Mouse (Mus musculus): ENCODE measurements around the gene 9530053A07Rik. TPM values are rescaled to one million over a fixed set of nuclear protein-coding genes. Genes with fewer than 3 reads are reported as not detected.
"Not testable (repeated sequence)": the region's sequence is repeated elsewhere in the genome, so short reads cannot be mapped to it uniquely, and the experiment has no call there.

9530053A07Rik gene
- polyA plus RNA-seq (2015; fragmentation: Nextera tagmentation; extraction: Ambion mirVana), result not detected in 2 replicates

DNA sequence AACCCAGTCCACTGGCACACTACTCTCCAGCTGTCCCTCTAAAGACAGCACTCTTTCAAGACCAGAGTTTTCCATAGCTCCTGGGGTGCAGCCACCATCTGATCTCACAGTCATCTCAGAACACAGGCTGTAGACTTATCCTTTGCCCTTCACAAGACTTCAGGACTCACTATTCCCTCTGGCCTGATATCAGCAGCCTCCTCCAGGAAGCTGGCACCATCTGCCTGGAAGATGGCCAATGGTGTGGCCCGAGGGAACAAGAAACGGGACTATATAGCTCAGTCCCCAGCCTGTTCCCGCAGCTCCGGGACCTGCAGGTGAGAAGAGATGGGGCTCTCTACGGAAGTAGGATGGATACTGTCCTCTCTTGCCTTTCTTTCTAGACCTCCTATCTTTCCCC is at the start of gene 9530053A07Rik:
TSS of gene 9530053A07Rik (plus strand) at position 301 of the 400 bp plus-strand sequence.
- Histone ChIP-seq H3K4me1 (replicated peaks) (no peaks in the 10 kb centered on the region), H3K4me3 (replicated peaks) (no peak within 1 kb of the TSS), H3K4me2 (no peak within 1 kb of the TSS), H3K27me3 (no peaks in the 10 kb centered on the region), H3K9ac (no peak within 1 kb of the TSS), H3K36me3 (no peaks in the 10 kb centered on the region), H3K9me3 (replicated peaks) (no peaks in the 10 kb centered on the region), H3K27ac (no peak within 1 kb of the TSS)
- ATAC-seq (ENCODE audit: low read depth) (no peak), DNase-seq (no peak)
- WGBS (ENCODE audit: insufficient replicate concordance), result 63% methylated on average over 5 of the region's 5 CpGs

DNA sequence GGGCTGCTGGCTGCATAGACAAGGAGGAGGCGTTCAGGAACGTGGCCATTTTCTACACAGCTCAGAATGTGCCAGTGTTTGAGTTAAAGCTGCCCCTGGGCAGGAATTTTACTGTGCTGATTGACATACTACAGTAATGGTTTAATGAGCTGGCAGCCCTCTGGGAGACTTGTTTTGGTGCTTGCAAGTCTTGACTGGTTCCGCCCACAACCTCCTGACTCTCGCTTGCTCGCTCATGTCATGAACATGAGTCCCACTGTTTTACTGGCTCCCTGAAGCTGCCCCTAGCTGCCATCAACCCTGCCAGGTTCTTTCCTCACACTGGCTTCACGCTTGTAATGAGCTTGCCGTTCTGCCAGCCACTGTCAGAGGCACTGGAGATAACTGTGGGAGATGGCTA is 45.1 kb upstream of the 9530053A07Rik start:
- no peak overlapping the region for H3K27ac ChIP-seq
- no peaks in the 10 kb centered on the region for H3K4me1 ChIP-seq (replicated peaks)
- H3K9ac ChIP-seq, result no peak overlapping the region
- H3K27me3 ChIP-seq, result no peaks in the 10 kb centered on the region
- H3K36me3 ChIP-seq, result no peaks in the 10 kb centered on the region
- no peaks in the 10 kb centered on the region for H3K9me3 ChIP-seq (replicated peaks)
- no peak for DNase-seq
- no peak overlapping the region for H3K4me2 ChIP-seq
- no peak for ATAC-seq (ENCODE audit: low read depth)
- H3K4me3 ChIP-seq (replicated peaks), result no peak overlapping the region
- WGBS (ENCODE audit: insufficient replicate concordance), result 65% methylated on average over 7 of the region's 7 CpGs

DNA sequence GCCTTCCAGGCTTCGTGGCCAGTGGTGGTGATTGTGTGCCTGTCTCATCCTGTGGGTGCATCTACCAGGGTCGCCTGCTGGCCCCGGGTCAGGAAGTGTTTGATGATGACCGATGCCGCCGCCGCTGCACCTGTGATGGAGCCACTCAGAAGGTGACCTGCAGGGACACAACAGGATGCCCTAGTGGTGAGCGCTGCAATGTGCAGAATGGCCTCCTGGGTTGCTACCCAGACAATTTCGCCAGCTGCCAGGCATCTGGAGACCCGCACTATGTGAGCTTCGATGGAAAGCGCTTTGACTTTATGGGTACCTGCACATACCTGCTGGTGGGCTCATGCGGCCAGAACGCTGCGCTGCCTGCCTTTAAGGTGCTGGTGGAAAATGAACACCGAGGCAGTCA is 43.0 kb upstream of the 9530053A07Rik start:
- H3K27ac ChIP-seq, result no peak overlapping the region
- no peaks in the 10 kb centered on the region for H3K4me1 ChIP-seq (replicated peaks)
- no peaks in the 10 kb centered on the region for H3K36me3 ChIP-seq
- H3K9me3 ChIP-seq (replicated peaks), result no peaks in the 10 kb centered on the region
- no peak overlapping the region for H3K4me3 ChIP-seq (replicated peaks)
- H3K27me3 ChIP-seq, result no peaks in the 10 kb centered on the region
- no peak for DNase-seq
- H3K9ac ChIP-seq, result no peak overlapping the region
- H3K4me2 ChIP-seq, result no peak overlapping the region
- 70% methylated on average over 16 of the region's 16 CpGs for WGBS (ENCODE audit: insufficient replicate concordance)
- ATAC-seq (ENCODE audit: low read depth), result no peak

DNA sequence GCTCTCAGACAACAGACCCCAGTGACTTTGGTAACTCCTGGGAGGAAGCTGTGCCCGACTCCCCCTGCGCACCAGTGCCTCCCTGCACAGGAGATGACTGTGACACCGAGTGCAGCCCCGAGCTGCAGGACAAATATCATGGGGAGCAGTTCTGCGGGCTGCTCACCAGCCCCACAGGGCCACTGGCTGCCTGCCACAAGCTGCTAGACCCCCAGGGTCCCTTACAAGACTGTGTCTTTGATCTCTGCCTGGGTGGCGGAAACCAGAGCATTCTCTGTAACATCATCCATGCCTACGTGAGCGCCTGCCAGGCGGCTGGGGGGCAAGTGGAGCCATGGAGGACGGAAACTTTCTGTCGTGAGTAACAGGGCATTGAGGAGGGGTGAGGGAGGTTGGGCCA is 35.7 kb upstream of the 9530053A07Rik start:
- no peaks in the 10 kb centered on the region for H3K9me3 ChIP-seq (replicated peaks)
- no peaks in the 10 kb centered on the region for H3K27me3 ChIP-seq
- H3K36me3 ChIP-seq, result no peaks in the 10 kb centered on the region
- no peaks in the 10 kb centered on the region for H3K4me1 ChIP-seq (replicated peaks)
- WGBS (ENCODE audit: insufficient replicate concordance), result 36% methylated on average over 11 of the region's 11 CpGs
- no peak overlapping the region for H3K4me2 ChIP-seq
- DNase-seq (no peak), ATAC-seq (ENCODE audit: low read depth) (no peak)
- H3K27ac ChIP-seq, result no peak overlapping the region
- no peak overlapping the region for H3K9ac ChIP-seq
- no peak overlapping the region for H3K4me3 ChIP-seq (replicated peaks)

DNA sequence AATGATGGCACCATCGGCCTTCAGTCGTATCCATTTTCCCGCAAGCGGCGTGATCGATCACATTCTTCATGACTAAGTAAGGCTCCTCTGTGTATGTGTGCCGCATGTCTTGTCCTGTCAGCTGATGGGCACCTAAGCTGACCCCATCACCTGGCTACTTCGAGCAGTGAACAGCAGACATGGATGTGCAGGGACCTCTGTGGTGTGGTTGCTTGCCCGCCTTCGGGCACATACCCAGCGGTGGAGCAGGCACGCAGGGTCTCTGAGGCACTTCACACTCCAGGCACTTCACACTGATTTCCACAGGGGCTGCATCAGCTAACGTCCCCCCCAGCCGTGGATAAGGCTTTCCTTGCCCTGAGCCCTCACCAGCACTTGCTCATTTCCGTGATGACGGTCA is 30.2 kb upstream of the 9530053A07Rik start:
- WGBS (ENCODE audit: insufficient replicate concordance), result 83% methylated on average over 16 of the region's 16 CpGs
- DNase-seq, result no peak

DNA sequence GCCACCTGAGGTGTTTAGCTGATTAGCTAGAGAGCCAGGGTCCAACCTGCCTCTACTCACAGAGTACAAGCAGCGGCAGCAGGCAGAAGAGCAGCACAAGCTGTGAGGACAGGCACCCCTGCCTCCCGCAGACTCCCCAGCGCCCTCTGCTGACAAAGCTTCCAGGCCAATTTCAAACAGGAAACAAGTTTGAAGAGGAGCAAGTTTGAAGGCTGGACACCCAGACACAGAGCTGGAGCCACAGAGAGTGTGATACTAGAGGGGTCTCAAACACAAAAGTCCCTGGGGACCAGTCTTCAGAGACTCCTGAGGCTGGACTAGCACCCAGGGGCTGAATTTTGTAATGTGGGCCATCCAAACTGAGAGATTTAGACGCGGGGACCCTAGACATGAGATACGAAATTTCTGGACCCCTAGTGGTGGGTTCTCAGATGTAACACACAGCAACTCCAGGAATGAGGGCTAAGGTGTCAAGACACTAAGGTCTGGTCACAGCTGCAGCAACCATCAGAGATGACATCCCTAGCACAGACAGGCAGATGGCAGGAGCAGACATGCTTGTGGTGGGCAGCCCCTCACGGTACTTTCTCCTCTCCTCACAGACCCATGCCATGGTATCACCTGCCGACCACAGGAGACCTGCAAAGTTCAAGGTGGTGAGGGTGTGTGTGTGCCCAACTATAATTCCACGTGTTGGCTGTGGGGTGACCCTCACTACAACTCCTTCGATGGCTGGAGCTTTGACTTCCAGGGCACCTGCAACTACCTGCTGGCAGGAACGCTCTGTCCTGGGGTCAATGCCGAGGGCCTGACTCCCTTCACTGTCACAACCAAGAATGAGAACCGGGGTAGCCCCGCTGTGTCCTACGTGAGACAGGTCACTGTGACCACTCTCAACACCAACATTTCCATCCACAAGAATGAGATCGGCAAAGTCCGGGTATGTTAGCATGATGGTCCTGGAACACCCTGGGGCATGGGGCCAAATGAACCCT is 28.4 kb upstream of the 9530053A07Rik start:
- Histone ChIP-seq H3K4me3 (replicated peaks) (no peak overlapping the region), H3K9me3 (replicated peaks) (peaks cover 8% of the 10 kb centered on the region; the same call in 1 of the 2 replicates), H3K4me2 (no peak overlapping the region), H3K27me3 (peaks cover 11% of the 10 kb centered on the region; the same call in 1 of the 2 replicates), H3K9ac (no peak overlapping the region), H3K36me3 (no peaks in the 10 kb centered on the region), H3K4me1 (replicated peaks) (no peaks in the 10 kb centered on the region), H3K27ac (no peak overlapping the region)
- DNase-seq (peak; percentile 24), ATAC-seq (ENCODE audit: low read depth) (no peak)
- 55% methylated on average over 17 of the region's 17 CpGs for WGBS (ENCODE audit: insufficient replicate concordance)

More for the DNA sequence above, 30.2 kb upstream of the 9530053A07Rik start:
- Histone ChIP-seq H3K27ac (no peak overlapping the region), H3K4me1 (replicated peaks) (no peaks in the 10 kb centered on the region), H3K4me3 (replicated peaks) (no peak overlapping the region), H3K9me3 (replicated peaks) (peaks cover 8% of the 10 kb centered on the region; the same call in 1 of the 2 replicates), H3K27me3 (peaks cover 3% of the 10 kb centered on the region; the same call in 1 of the 2 replicates), H3K4me2 (no peak overlapping the region), H3K36me3 (no peaks in the 10 kb centered on the region), H3K9ac (no peak overlapping the region)
- no peak for ATAC-seq (ENCODE audit: low read depth)

DNA sequence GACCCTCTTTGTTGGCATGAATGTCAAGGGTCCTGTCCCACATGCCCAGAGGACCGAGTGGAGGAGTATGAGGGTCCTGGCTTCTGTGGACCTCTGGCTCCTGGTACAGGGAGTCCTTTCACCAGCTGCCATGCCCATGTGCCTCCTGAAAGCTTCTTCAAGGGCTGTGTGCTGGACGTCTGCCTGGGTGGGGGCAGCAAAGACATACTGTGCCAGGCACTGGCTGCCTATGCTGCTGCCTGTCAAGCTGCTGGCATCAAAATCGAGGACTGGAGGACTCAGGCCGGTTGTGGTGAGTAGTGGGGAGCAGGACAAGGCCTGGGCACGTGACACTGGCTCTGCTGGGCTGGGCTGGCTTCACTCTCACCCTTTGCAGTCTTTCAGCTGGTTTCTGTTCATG is 26.3 kb upstream of the 9530053A07Rik start:
- WGBS (ENCODE audit: insufficient replicate concordance), result 26% methylated on average over 5 of the region's 5 CpGs
- not testable (repeated sequence) for H3K4me2 ChIP-seq; DNase-seq; H3K27ac ChIP-seq; H3K4me1 ChIP-seq (replicated peaks); H3K9me3 ChIP-seq (replicated peaks); ATAC-seq (ENCODE audit: low read depth); H3K4me3 ChIP-seq (replicated peaks); H3K36me3 ChIP-seq; H3K9ac ChIP-seq
- peaks cover 11% of the 10 kb centered on the region; the same call in 1 of the 2 replicates for H3K27me3 ChIP-seq

DNA sequence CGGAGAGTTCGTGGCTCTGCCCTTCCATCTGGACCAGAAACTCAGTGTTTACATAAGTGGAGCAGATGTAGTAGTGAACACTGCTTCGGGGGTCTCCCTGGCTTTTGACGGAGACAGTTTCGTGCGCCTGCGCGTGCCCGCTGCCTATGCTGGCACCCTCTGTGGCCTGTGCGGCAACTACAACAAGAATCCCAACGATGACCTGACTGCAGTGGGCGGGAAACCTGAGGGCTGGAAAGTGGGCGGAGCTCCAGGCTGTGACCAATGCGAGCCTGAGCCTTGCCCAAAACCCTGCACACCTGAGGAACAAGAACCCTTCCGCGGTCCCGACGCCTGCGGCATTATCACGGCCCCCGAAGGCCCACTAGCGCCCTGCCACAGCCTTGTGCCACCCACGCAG is 24.6 kb upstream of the 9530053A07Rik start:
- H3K4me3 ChIP-seq (replicated peaks), result no peak overlapping the region; the same call in 1 of the 2 replicates
- peaks cover 11% of the 10 kb centered on the region; the same call in 1 of the 2 replicates for H3K27me3 ChIP-seq
- WGBS (ENCODE audit: insufficient replicate concordance), result 7% methylated on average over 23 of the region's 23 CpGs
- no peaks in the 10 kb centered on the region for H3K36me3 ChIP-seq
- no peak overlapping the region for H3K27ac ChIP-seq
- H3K9ac ChIP-seq, result no peak overlapping the region
- no peak for ATAC-seq (ENCODE audit: low read depth)
- DNase-seq, result no peak
- no peaks in the 10 kb centered on the region for H3K4me1 ChIP-seq (replicated peaks)
- 0 out of 2 replicates have a peak overlapping the region, but pooled peaks have one; percentile 6 for H3K4me2 ChIP-seq
- no peaks in the 10 kb centered on the region for H3K9me3 ChIP-seq (replicated peaks)

DNA sequence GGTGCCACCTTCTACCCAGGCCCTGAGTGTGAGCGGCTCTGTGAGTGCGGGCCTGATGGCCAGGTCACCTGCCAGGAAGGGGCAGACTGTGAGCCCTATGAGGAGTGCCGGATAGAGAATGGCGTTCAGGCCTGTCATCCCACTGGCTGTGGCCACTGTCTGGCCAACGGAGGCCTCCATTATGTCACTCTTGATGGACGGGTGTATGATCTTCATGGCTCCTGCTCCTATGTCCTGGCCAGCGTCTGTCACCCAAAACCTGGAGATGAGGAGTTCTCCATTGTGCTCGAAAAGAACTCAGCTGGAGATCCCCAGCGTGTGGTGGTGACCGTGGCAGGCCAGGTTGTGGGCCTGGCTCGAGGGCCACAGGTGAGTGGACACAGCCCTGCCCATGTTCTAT is 23.0 kb upstream of the 9530053A07Rik start:
- Histone ChIP-seq H3K4me1 (replicated peaks) (no peaks in the 10 kb centered on the region), H3K9me3 (replicated peaks) (no peaks in the 10 kb centered on the region), H3K4me2 (no peak overlapping the region), H3K36me3 (no peaks in the 10 kb centered on the region), H3K9ac (no peak overlapping the region), H3K27me3 (peaks cover 11% of the 10 kb centered on the region; the same call in 1 of the 2 replicates), H3K4me3 (replicated peaks) (no peak overlapping the region), H3K27ac (no peak overlapping the region)
- DNase-seq (no peak), ATAC-seq (ENCODE audit: low read depth) (no peak)
- 78% methylated on average over 11 of the region's 11 CpGs for WGBS (ENCODE audit: insufficient replicate concordance)

DNA sequence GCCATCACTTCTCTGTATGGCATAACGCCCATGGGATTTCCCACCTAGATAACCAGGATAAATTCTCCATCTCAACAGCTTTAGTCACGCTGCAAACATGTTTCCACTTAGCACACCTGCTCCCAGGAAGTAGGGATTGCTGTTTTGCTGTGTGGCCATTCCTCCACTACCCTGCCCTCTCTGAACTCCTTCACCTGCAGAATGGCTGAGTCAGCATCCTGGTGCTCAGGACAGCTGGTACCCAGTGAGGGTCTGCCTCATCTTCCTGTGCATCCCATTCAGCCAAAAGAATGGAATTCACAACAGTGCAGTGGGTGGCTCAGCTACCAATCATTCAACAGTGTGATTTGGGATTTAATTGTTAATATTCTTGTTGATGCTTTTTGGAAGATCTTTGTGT is 14.6 kb upstream of the 9530053A07Rik start:
- H3K9ac ChIP-seq, result no peak overlapping the region
- no peak overlapping the region for H3K4me2 ChIP-seq
- no peaks in the 10 kb centered on the region for H3K36me3 ChIP-seq
- no peak overlapping the region for H3K27ac ChIP-seq
- H3K27me3 ChIP-seq, result no peaks in the 10 kb centered on the region
- H3K4me3 ChIP-seq (replicated peaks), result no peak overlapping the region
- no peak for DNase-seq
- no peaks in the 10 kb centered on the region for H3K9me3 ChIP-seq (replicated peaks)
- ATAC-seq (ENCODE audit: low read depth), result no peak
- 34% methylated on average over 2 of the region's 2 CpGs for WGBS (ENCODE audit: insufficient replicate concordance)
- H3K4me1 ChIP-seq (replicated peaks), result no peaks in the 10 kb centered on the region

DNA sequence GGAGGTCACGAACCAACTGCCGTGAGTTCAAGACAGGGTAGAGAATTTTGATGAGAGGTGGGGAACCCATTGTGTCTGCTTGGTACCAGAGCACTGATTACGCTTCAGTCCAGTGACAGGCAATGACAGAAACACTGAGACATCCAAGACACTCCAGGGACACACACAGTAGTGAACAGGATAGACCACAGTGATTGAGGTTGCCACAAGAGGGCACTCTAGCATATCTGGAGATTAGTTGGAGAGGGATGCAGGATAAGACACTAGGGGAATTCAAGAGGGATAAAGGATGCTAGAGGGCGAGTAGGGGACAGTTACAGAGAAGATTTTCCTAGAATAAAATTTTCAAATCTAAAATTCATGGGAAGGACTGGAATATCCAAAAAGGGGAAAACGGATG is 8.3 kb downstream of the 9530053A07Rik start:
- 45% methylated on average over 5 of the region's 5 CpGs for WGBS (ENCODE audit: insufficient replicate concordance)
- no peak overlapping the region for H3K9ac ChIP-seq
- DNase-seq, result no peak
- ATAC-seq (ENCODE audit: low read depth), result no peak
- H3K4me1 ChIP-seq (replicated peaks), result no peaks in the 10 kb centered on the region
- H3K36me3 ChIP-seq, result no peaks in the 10 kb centered on the region
- no peak overlapping the region for H3K4me2 ChIP-seq
- no peak overlapping the region for H3K27ac ChIP-seq
- H3K27me3 ChIP-seq, result no peaks in the 10 kb centered on the region
- H3K4me3 ChIP-seq (replicated peaks), result no peak overlapping the region
- no peaks in the 10 kb centered on the region for H3K9me3 ChIP-seq (replicated peaks)
